Mouse (Mus musculus): ENCODE data around the gene Slc3a1.

The Slc3a1 gene

GRCm38 (mm10) chr17:85028093-85028739 lies at the start of gene Slc3a1:
Slc3a1 (plus strand) TSS chr17:85028376.
- DNase-seq (ENCODE audit: low read depth, low spot score), result no peak

- no peak for DNase-seq (ENCODE audit: low read depth, low spot score)
Observed at GRCm38 (mm10) chr17:84981721-84982120, 46.5 kb upstream of the Slc3a1 start.

GRCm38 (mm10) chr17:84982735-84983134 lies 45.4 kb upstream of the Slc3a1 start:
- DNase-seq (ENCODE audit: low read depth, low spot score), result no peak

GRCm38 (mm10) chr17:84986368-84986767 lies 41.8 kb upstream of the Slc3a1 start:
- DNase-seq (ENCODE audit: low read depth, low spot score), result no peak

- DNase-seq (ENCODE audit: low read depth, low spot score), result no peak
Observed at GRCm38 (mm10) chr17:84987834-84988410, 40.3 kb upstream of the Slc3a1 start.

- DNase-seq (ENCODE audit: low read depth, low spot score), result no peak
Observed at GRCm38 (mm10) chr17:84988514-84988913, 39.7 kb upstream of the Slc3a1 start.

GRCm38 (mm10) chr17:84995844-84996243 lies 32.3 kb upstream of the Slc3a1 start:
- DNase-seq (ENCODE audit: low read depth, low spot score), result no peak

- no peak for DNase-seq (ENCODE audit: low read depth, low spot score)
Observed at GRCm38 (mm10) chr17:84997639-84998038, 30.5 kb upstream of the Slc3a1 start.

GRCm38 (mm10) chr17:84999636-85000035 lies 28.5 kb upstream of the Slc3a1 start:
- DNase-seq (ENCODE audit: low read depth, low spot score), result peak; percentile 18

GRCm38 (mm10) chr17:85013485-85013884 lies 14.7 kb upstream of the Slc3a1 start:
- no peak for DNase-seq (ENCODE audit: low read depth, low spot score)

- DNase-seq (ENCODE audit: low read depth, low spot score), result no peak
Observed at GRCm38 (mm10) chr17:85014632-85015031, 13.5 kb upstream of the Slc3a1 start.

- DNase-seq (ENCODE audit: low read depth, low spot score), result no peak
Observed at GRCm38 (mm10) chr17:85018344-85018743, 9.8 kb upstream of the Slc3a1 start.

- no peak for DNase-seq (ENCODE audit: low read depth, low spot score)
Observed at GRCm38 (mm10) chr17:85018794-85019193, 9.4 kb upstream of the Slc3a1 start.

GRCm38 (mm10) chr17:85020343-85020742 lies 7.8 kb upstream of the Slc3a1 start:
- DNase-seq (ENCODE audit: low read depth, low spot score), result no peak

- peak; percentile 63 for DNase-seq (ENCODE audit: low read depth, low spot score)
Observed at GRCm38 (mm10) chr17:85023247-85024167, 4.7 kb upstream of the Slc3a1 start.

GRCm38 (mm10) chr17:85024237-85024636 lies 3.9 kb upstream of the Slc3a1 start:
- DNase-seq (ENCODE audit: low read depth, low spot score), result no peak

GRCm38 (mm10) chr17:85025151-85025550 lies 3.0 kb upstream of the Slc3a1 start:
- no peak for DNase-seq (ENCODE audit: low read depth, low spot score)

- DNase-seq (ENCODE audit: low read depth, low spot score), result no peak
Observed at GRCm38 (mm10) chr17:85026436-85026835, 1.7 kb upstream of the Slc3a1 start.

- DNase-seq (ENCODE audit: low read depth, low spot score), result no peak
Observed at GRCm38 (mm10) chr17:85027247-85027646, 929 bp upstream of the Slc3a1 start.

GRCm38 (mm10) chr17:85028797-85029196 lies 621 bp downstream of the Slc3a1 start:
- DNase-seq (ENCODE audit: low read depth, low spot score), result no peak

- no peak for DNase-seq (ENCODE audit: low read depth, low spot score)
Observed at GRCm38 (mm10) chr17:85030651-85031050, 2.5 kb downstream of the Slc3a1 start.

GRCm38 (mm10) chr17:85033087-85033486 lies 4.9 kb downstream of the Slc3a1 start:
- no peak for DNase-seq (ENCODE audit: low read depth, low spot score)
